Mouse (Mus musculus): ENCODE measurements around the gene Padi3.

The Padi3 gene

GRCm38 (mm10) chr4:140815996-140816917 lies 5.8 kb upstream of the Padi3 start:
- DNase-seq (ENCODE audit: low spot score): peak; percentile 31

- no peak for DNase-seq (ENCODE audit: low spot score)
These were observed 5.0 kb upstream of the Padi3 start for GRCm38 (mm10) chr4:140815496-140815895.

GRCm38 (mm10) chr4:140814241-140815225 lies 4.1 kb upstream of the Padi3 start:
- DNase-seq (ENCODE audit: low spot score): peak; percentile 44

- DNase-seq (ENCODE audit: low spot score): no peak
These were observed 3.1 kb upstream of the Padi3 start for GRCm38 (mm10) chr4:140813358-140814185.

- no peak for DNase-seq (ENCODE audit: low spot score)
These were observed 2.2 kb upstream of the Padi3 start for GRCm38 (mm10) chr4:140812609-140813008.

- DNase-seq (ENCODE audit: low spot score): no peak
These were observed 1.7 kb upstream of the Padi3 start for GRCm38 (mm10) chr4:140812191-140812590.

GRCm38 (mm10) chr4:140809118-140809517 lies 1.3 kb downstream of the Padi3 start:
- DNase-seq (ENCODE audit: low spot score): no peak

- DNase-seq (ENCODE audit: low spot score): no peak
These were observed 5.8 kb downstream of the Padi3 start for GRCm38 (mm10) chr4:140804601-140805000.

- DNase-seq (ENCODE audit: low spot score): no peak
These were observed 9.1 kb downstream of the Padi3 start for GRCm38 (mm10) chr4:140801364-140801763.

- no peak for DNase-seq (ENCODE audit: low spot score)
These were observed 13.7 kb downstream of the Padi3 start for GRCm38 (mm10) chr4:140796786-140797185.

GRCm38 (mm10) chr4:140794678-140795077 lies 15.8 kb downstream of the Padi3 start:
- no peak for DNase-seq (ENCODE audit: low spot score)

GRCm38 (mm10) chr4:140793795-140794194 lies 16.7 kb downstream of the Padi3 start:
- no peak for DNase-seq (ENCODE audit: low spot score)

GRCm38 (mm10) chr4:140792584-140792983 lies 17.9 kb downstream of the Padi3 start:
- no peak for DNase-seq (ENCODE audit: low spot score)

GRCm38 (mm10) chr4:140791071-140791470 lies 19.4 kb downstream of the Padi3 start:
- no peak for DNase-seq (ENCODE audit: low spot score)

- DNase-seq (ENCODE audit: low spot score): no peak
These were observed 20.5 kb downstream of the Padi3 start for GRCm38 (mm10) chr4:140789983-140790382.

- peak; percentile 55 for DNase-seq (ENCODE audit: low spot score)
These were observed 21.5 kb downstream of the Padi3 start for GRCm38 (mm10) chr4:140788983-140789382.

GRCm38 (mm10) chr4:140788264-140788663 lies 22.2 kb downstream of the Padi3 start:
- DNase-seq (ENCODE audit: low spot score): no peak

GRCm38 (mm10) chr4:140787414-140787813 lies 23.0 kb downstream of the Padi3 start:
- peak; percentile 75 for DNase-seq (ENCODE audit: low spot score)

- no peak for DNase-seq (ENCODE audit: low spot score)
These were observed 25.2 kb downstream of the Padi3 start for GRCm38 (mm10) chr4:140785217-140785616.

GRCm38 (mm10) chr4:140784292-140784945 lies 26.0 kb downstream of the Padi3 start:
- no peak for DNase-seq (ENCODE audit: low spot score)

GRCm38 (mm10) chr4:140782821-140783220 lies 27.6 kb downstream of the Padi3 start:
- no peak for DNase-seq (ENCODE audit: low spot score)
